Mouse (Mus musculus) heart, postnatal 25 days (tissue): ENCODE data around the gene Hist1h1d. TPM values are rescaled to one million over a fixed set of nuclear protein-coding genes. Genes with fewer than 3 reads are reported as not detected.

ENCODE experiments used
- microRNA-seq: library from miRNA; unstranded; fragments of <30 nt; microRNA quantifications from one replicate; pipeline ENCODE4 v1.2.0, GENCODE M21; 2022
- total RNA-seq, 2 experiments: library from RNA; stranded (reverse); gene quantifications; 2 replicates each; pipeline ENCODE4 v1.2.3; 2021

The Hist1h1d gene
- total RNA-seq, 2 experiments from 2014 or later, result 1.8 to 2.5 TPM

Small RNAs within 50 kb of the gene (microRNA-seq; reads per million reads assigned to microRNA genes)
- gene Gm44297 (not detected), gene Gm44359 (not detected), gene Gm44394 (not detected), gene n-TStga1 (not detected)

Other genes with a start within 250 kb of the Hist1h1d start
- 10 to 100 TPM; 16.8 to 20.2 TPM for gene Zfp322a, start 184.1 kb upstream of the Hist1h1d start, total RNA-seq
- gene Abt1, start 129.4 kb upstream of the Hist1h1d start, total RNA-seq, result 1 to 10 TPM; 3.9 to 4.4 TPM
- gene Btn1a1, start 87.4 kb upstream of the Hist1h1d start, total RNA-seq, result not detected
- gene Btn2a2, start 64.4 kb upstream of the Hist1h1d start, total RNA-seq, result not detected
- 100 to 1,000 TPM; 272 to 334 TPM for gene Hist1h4h, start 22.2 kb upstream of the Hist1h1d start, total RNA-seq
- 10 to 100 TPM; 13.7 to 25.9 TPM for gene Hist1h2af, start 19.4 kb upstream of the Hist1h1d start, total RNA-seq
- gene Hist1h3g, start 17.8 kb upstream of the Hist1h1d start, total RNA-seq, result 1 to 10 TPM; 3.4 to 4.1 TPM
- 1 to 10 TPM; 1.4 to 1.9 TPM for gene Hist1h2bh, start 9.9 kb upstream of the Hist1h1d start, total RNA-seq
- 10 to 100 TPM in 1 of 2 experiments, 1 to 10 TPM in 1; 6.4 to 10.6 TPM for gene Hist1h3f, start 9.2 kb upstream of the Hist1h1d start, total RNA-seq
- gene Hist1h4f, start 1.6 kb upstream of the Hist1h1d start, total RNA-seq, result 10 to 100 TPM; 33.0 to 46.9 TPM
- 10 to 100 TPM; 15.4 to 27.3 TPM for gene Hist1h3e, start 9.1 kb downstream of the Hist1h1d start, total RNA-seq
- 1 to 10 TPM; 3.4 to 4.1 TPM for gene Hist1h2ae, start 18.0 kb downstream of the Hist1h1d start, total RNA-seq
- gene Hist1h2bg, start 18.1 kb downstream of the Hist1h1d start, total RNA-seq, result 10 to 100 TPM; 28.4 to 48.1 TPM
- 10 to 100 TPM; 16.8 to 17.6 TPM for gene Hist1h2bf, start 20.9 kb downstream of the Hist1h1d start, total RNA-seq
- gene Hist1h2ad, start 21.1 kb downstream of the Hist1h1d start, total RNA-seq, result 1 to 10 TPM; 2.4 to 4.8 TPM
- gene Hist1h3d, start 22.5 kb downstream of the Hist1h1d start, total RNA-seq, result 1 to 10 TPM; 3.4 to 3.6 TPM
- 10 to 100 TPM; 54.4 to 63.1 TPM for gene Hist1h4d, start 28.3 kb downstream of the Hist1h1d start, total RNA-seq
- gene Hist1h2be, start 67.9 kb downstream of the Hist1h1d start, total RNA-seq, result 10 to 100 TPM; 10.5 to 10.7 TPM
- 10 to 100 TPM; 35.6 to 42.0 TPM for gene Hist1h1e, start 69.3 kb downstream of the Hist1h1d start, total RNA-seq
- gene Hist1h2ac, start 130.7 kb downstream of the Hist1h1d start, total RNA-seq, result 1 to 10 TPM; 1.5 to 1.9 TPM
- 10 to 100 TPM; 73.7 to 74.9 TPM for gene Hist1h2bc, start 130.9 kb downstream of the Hist1h1d start, total RNA-seq
- gene Hist1h1t, start 142.6 kb downstream of the Hist1h1d start, total RNA-seq, result not detected
- 10 to 100 TPM; 42.4 to 60.8 TPM for gene Hist1h4c, start 145.2 kb downstream of the Hist1h1d start, total RNA-seq
- gene Hfe, start 157.6 kb downstream of the Hist1h1d start, total RNA-seq, result 10 to 100 TPM; 48.9 to 50.3 TPM
- 100 to 1,000 TPM; 134 to 160 TPM for gene Hist1h1c, start 185.5 kb downstream of the Hist1h1d start, total RNA-seq
- 1 to 10 TPM; 3.2 to 9.1 TPM for gene Hist1h3c, start 192.3 kb downstream of the Hist1h1d start, total RNA-seq
- gene Hist1h2bb, start 193.5 kb downstream of the Hist1h1d start, total RNA-seq, result 10 to 100 TPM in 1 of 2 experiments, 1 to 10 TPM in 1; 9.6 to 11.4 TPM
- gene Hist1h2ab, start 197.9 kb downstream of the Hist1h1d start, total RNA-seq, result 10 to 100 TPM; 12.7 to 17.0 TPM
- 10 to 100 TPM; 19.3 to 26.5 TPM for gene Hist1h3b, start 199.0 kb downstream of the Hist1h1d start, total RNA-seq
- gene Hist1h4b, start 203.8 kb downstream of the Hist1h1d start, total RNA-seq, result 10 to 100 TPM; 13.3 to 23.6 TPM
- 10 to 100 TPM; 12.6 to 15.8 TPM for gene Hist1h4a, start 208.0 kb downstream of the Hist1h1d start, total RNA-seq
- 10 to 100 TPM; 15.8 to 18.0 TPM for gene Hist1h3a, start 209.1 kb downstream of the Hist1h1d start, total RNA-seq
- gene Hist1h1a, start 210.4 kb downstream of the Hist1h1d start, total RNA-seq, result 1 to 10 TPM; 5.4 to 9.2 TPM
- not detected for gene Trim38, start 216.7 kb downstream of the Hist1h1d start, total RNA-seq